Mouse (Mus musculus) thymus, postnatal 36 days (tissue): Measurements from ENCODE around the gene Leng1.
A peak's percentile ranks its signal among the peaks of the same experiment; 100 is the strongest.

Source experiments
- DNase-seq, 2 experiments: peaks; one replicate each; pipeline ENCODE4 v3.0.0; 2022; ENCODE audit warnings: mixed read lengths in 2 of 2

The Leng1 gene

DNA sequence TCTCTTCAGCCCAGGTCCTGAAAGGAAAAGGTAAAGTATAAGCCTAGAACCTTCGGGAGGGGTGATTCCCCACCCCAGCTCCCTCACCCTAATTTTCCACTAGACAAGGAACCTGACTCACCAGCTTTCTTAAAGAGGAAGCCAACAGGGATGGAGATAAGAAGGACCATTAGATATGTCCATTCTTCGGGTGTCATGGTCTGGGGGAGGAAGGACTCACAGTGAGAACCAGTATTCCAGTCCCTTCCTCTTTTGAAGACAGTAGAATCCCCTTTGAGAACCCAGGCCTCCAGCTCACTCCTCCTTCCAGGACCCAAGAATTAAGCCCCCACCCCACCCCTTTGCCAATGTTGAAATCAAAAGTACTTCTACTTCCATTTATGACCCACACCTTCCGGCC, 26.3 kb upstream of the Leng1 start:
- no peak for DNase-seq

DNA sequence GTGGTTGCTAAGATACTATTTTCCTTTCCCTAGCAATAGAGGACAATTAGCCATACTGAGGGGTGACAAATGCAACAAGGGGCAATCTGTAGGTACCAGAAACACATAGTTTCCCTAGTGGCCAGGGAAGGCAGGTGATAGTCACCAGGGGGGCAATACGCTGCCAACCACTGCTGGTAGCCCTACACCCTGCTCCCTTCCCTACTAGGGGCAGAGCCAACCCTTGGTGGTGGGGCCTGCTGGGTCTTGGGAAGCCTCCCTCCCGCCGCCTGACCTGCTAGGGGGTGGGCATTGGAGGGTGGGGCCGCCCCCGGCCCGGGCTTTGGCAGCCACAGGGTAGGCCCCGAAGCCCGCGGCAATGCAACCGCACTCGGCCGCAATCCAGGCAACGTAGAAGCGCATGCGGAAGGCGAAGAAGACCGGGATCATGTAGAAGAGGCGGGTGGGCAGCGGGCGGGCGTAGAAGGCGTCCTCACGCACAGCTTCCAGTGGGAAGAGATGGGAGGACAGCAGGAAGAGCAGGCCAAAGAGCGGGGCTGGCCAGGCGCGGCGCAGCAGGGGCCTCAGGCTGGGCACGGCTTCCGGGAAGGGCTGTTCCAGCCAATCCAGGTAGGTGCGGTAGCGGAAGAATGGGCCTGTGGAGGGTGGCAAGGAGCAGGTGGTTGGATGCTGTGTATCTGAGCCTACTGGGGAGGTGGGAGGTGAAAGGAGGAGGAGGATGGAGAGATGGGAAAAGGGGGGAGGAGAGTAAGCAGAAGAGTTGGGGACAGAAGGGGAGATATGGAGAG, 20.0 kb upstream of the Leng1 start:
- no peak for DNase-seq

DNA sequence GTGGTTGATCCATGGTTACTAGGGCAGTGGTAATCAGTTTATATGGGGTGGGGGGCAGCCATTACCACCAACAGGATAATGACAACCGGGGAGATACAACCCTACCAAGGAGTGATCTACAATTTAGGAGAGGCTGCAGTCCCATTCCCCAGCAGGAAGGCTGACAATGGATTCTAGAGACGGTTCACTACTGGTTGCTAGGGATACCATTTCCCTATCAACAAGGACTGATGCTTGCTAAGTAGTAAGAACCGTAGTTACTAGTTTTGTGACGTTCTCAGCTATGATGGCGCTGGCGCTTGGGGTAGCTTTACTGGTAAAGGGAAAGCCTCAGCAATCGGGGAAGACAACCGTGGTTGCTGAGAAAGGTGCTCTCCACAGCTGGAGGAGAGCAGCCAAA, 19.1 kb upstream of the Leng1 start:
- no peak for DNase-seq

DNA sequence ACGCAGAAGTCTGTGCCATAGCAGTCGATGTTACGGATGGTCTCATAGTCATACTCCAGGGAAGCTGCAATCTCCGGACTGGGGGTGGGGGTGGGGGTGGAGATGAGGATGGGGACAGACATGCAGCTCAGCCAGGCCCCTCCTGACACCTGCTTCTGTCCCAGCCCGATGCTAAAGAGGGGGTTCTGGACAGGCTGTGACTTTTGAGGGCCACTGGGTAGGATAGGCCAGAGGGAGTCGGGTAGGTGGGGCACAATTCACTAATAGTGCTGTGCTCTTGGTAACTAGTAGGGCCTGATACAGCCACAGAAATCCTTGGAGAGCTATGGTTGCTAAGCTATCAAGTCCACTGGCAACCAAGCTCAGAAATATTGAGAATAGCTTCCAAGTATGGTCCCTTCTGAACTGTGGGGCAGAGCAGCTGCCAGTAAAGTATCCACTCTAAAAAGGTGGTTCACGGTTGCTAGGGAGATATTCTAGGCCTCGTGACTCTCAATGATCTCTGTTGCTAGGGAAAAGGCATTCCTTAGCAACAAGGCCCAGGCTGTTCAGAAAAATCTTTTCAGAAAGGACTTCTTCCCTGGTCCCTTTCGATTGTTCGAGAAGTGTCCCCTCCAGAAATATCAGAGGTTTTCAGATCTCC, 18.4 kb upstream of the Leng1 start:
- no peak for DNase-seq

DNA sequence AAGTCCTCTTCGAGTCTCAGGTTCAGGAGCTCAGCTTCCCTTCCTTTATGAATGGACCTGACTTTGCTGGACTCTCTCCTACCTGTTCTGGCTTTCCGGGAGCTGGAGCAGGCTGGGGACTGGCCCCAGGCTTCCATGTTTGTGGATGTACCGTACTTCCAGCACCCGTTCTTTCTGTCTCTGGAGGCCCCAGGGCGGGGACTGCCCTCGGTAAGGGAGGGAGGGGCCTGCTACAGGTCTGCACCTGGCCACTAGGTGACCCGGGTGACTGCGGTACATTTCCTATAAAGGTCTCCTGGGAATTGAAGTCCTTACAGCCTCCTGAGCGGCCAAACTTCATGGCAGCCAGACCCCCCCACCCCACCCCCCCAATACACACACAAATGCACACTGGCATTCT, 11.7 kb upstream of the Leng1 start, which contains the start of gene Tmc4:
Gene Tmc4, minus strand, starts transcription at position 212 of the 400 bp plus-strand sequence.
- DNase-seq = peak in 1 of 2 experiments; percentile 8

DNA sequence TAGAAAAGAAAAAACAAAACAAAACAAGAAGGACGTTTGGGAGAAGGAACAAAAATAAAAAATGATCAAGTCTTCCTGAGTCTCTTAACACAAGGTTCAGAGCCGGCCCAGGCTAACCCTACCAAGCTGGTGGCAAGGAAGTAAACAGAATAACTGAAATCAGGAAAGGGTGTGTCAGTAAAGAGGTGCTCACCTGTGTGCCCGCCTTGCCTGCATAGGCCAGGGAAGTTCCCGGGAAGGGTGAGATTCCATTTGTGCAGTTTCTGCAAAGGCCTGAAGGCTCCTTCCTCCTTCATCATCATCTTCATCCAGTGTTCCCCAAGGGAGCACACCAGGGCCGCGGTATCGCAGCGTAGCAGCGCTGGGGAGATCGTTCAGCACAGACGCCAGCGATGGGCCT, 10.7 kb upstream of the Leng1 start:
- DNase-seq = no peak

DNA sequence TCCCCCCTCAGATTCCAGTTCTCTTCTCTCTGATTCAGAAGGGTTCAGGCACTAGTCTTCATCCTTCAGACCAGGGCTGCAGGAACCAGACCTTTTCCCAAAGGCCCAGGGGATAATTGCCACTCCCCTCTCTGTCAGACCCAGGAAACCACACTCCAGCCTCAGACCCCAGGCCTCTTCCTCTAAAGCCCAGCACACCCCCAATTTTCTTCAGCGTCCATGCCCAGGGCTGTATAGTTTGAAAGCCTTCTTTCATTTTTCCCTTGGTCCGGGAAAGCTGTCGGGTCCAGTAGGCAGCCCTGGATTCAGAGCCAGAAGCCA, 9.5 kb upstream of the Leng1 start:
- DNase-seq = no peak

DNA sequence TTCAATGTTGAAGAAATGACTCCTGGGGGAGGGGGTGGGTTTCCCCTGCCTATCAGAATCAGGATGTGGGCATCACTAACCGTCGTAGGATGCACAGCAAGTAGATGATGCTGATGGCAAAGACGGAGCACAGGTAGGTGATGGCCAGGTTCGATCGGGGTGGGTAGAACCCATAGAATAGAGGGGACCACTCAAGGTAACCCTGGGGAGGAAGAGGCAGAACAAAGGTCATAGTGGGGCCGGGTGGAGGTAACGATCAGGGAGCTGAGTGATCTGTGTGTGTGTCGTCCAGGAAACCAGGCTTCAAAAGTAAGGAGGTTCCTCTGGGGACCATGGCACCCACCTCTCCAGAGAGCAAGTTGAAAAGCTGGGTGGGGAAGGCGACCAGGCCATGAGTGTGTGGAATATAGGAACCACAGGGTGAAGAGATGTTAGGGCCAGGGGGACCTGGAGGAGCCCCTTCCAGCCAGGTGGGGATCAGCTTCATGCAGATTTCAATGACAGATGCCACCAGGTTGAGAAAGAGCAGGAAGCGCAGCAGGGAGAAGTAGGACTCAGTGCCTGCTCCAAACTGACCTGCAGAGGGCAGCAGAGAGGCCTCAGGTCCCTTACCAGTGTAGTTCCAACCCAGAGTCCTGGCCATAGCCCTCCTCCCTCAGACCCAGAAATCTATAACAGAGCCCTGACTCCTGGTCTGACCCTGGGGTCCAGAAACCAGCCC, 9.0 kb upstream of the Leng1 start:
- peak; percentile 79 to 82 for DNase-seq

DNA sequence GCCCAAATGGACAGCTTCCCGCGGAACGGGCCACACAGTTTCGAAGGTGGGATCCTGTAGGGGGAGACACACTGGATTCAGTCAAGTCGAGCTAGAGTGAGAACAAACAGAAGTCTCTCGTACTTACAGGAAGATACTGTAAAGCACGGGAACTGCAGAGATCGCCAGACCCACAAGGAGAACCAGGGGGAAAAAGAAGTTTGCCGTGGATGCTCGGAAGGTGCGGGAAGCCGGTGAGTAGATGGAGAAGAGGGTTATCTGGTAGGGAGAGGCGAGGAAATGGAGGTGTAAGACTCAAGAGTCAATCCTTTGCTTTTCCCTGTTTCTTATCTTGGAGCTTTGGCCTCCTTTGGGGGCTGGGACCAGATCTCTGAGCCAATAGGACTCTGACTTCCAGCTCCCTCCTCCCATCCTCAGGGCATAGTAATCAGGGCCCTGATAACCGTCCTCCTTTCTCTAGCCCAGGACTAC, 1.3 kb upstream of the Leng1 start:
- no peak for DNase-seq

DNA sequence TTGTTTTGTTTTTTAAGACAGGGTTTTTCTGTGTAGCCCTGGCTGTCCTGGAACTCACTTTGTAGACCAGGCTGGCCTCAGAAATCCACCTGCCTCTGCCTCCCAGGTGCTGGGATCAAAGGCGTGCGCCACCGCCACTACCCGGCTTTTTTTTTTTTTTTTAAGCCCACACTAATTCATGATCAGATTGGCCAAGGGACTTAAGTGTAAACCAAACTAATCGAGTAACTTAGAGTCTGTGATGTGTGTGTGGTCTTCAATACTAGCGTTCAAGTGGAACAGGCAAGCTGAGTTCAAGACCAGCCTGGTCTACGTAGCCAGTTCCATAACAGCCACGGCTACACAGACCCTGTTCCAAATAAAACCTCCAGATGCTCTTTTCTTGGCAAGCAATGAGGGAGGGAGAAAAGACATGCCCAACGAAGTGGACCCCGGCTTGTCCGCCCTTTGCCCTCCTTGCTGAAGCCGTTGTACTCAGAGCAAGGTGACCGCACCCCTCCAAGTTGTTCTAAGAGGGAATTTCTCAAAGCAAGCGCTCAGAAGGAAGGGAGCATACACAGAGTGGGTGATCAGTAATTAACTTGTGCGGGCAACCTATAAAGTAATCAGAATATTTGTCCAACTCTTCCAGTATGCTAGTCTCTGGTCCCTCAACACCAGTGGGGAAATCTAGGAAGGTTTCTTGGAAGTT, 971 bp downstream of the Leng1 start:
- DNase-seq = no peak

DNA sequence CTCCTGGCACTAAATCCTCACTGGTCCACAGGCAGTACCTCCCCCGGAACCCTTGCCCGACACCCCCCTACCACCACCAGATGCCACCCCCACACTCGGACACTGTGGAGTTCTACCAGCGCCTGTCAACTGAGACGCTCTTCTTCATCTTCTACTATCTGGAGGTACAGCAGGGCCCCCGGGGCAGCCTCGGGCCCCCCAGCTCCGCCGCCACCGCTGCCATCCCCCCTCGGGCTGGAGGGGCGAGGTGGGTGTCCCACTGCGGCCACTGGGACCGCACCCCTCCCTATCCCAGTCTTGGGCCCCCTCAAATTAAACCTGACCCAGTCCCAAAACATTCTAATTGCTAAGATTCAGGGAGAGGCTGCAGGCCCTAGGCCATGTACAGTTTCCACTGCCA, 7.1 kb downstream of the Leng1 start:
- no peak for DNase-seq

DNA sequence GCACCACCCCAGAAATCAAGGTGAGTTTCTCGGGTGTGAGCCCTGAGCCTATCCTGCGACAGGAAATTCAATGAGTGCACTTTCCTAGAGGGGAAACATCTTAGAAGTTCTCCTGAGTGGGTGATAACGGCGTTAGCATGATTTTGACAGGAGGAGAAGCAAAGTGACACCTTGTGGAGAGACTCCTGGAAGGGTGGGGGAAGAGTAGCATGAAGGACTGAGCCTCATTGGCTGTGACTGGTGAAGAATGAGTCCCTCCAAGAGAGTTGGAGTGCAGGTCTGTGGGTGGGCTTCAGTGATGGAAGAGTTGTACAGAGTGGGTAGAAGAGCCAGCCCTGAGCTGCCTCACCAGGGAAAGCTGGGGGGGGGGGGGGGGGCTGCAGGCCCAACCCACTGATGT, 8.7 kb downstream of the Leng1 start:
- no peak for DNase-seq

DNA sequence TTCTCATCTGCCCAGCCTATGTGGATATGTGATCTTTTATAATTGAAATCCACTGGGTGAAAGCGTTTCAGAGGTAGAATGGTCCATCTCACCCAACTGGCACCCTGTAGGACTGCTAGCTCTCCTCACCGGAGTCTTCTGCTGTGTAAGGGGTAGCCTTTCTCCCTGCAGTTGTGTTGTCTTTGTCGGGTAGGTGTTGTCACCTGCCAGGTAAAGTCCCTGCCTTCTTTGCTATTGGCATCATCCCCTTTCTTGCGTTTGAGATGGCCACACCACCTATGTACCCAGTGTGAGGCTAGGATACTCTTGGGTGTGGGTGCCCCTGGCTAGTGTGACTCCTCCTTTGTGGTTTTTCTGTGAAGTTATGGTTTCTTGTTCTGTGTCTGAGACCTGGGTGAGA, 19.0 kb downstream of the Leng1 start:
- no peak for DNase-seq

DNA sequence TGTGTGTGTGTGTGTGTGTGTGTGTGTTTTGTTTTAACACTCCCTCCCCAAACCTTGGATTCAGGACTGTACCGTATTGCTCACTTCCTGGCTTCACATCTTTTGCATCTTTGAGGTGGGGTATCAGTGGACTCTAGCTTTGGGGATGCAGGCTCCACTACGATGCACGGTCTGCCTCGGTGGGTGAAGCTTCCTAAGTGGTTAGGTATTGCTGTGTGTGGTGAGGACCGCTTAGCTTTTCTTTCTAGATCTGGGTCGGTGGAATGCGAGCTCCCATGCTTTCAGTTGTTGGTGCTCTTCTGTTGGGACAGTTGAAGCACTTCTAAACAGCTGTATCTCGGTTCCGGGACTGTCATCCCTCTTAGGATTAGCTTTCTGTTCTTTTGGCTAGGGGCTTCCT, 19.5 kb downstream of the Leng1 start:
- DNase-seq = no peak

DNA sequence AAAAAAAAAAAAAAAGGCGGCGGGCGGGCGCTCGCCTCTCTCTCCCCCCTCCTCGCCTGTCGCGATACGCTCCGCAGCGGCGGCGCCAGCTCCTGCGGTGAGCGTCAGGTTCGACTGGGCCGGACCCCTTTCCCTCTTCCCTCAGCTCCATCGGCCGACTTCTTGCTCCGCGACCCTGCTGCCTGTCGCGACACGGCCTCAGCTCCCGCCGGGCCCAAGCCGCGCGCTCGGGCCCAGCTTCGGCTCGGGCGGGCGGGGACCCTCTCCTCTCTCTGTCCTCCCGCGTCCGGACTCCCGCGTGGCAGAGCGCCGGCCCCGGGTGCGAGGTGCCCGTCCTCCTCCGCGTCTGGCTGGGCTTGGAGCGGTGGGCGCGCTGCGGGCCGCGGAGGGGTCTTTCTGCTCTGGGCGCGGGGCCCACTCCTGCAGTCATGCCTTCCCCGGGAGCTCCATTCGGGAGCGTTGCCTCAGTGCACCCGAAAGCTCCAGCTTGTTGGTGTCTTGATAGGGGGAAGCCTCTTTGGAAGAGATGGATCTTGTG, 20.1 kb downstream of the Leng1 start:
- no peak for DNase-seq

DNA sequence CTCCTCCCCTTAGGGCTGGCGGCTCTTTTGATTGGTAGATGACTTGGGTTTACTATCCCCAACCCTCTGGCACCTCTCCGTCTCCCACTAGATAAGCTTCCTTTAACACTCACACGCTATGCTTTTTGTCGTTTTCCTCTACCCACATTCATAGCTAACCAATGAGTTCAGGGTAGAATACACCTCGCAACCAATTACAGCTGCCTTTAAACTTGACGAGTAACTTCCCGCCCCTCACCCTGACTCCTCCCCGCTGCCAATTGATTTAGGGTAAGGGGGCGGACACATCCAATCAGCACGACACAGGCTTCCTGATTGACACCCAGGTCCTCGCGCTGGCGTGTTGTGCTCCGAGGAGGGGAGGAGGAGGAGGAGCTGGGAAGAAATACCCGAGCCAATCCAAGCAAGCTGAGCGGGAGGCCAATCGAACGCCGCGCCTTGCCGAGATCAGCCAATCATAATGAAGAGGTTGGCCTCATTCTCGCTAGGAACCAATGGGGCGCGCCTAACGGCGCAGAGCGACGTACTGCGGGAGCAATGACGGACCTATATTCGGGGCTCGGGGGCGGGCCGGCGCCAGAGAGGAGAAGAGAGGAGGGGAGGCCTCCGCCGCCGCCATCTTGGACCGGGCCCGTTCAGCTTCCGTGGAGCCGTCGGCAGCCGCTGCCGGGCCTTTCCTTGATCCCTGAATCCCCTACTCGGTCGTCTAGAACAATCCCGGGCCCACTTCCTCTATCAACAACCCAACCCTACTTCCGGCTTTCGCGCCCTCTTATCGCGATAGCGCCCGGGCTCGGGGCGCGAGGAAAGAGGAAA, 20.8 kb downstream of the Leng1 start, which contains the start of gene Cnot3:
Gene Cnot3, plus strand, starts transcription at position 597 of the 816 bp plus-strand sequence.
- DNase-seq = peak; percentile 95 to 99

DNA sequence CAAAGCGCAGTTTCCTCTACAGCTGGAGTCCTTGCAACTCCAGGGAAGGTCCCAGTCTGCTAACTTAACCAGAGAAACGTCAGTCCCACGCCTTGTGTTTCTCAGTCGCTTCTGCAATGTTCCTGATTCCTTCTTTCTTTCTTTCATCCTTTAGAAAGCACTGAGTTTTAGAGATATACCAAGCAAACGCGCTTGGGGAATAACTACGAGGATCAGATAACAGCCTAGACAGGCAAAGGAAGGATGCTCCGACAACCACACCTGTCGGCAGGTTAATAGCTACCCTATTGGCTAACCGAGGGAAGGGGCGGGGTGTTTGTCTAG, 21.3 kb downstream of the Leng1 start:
- DNase-seq = peak; percentile 93 to 94

DNA sequence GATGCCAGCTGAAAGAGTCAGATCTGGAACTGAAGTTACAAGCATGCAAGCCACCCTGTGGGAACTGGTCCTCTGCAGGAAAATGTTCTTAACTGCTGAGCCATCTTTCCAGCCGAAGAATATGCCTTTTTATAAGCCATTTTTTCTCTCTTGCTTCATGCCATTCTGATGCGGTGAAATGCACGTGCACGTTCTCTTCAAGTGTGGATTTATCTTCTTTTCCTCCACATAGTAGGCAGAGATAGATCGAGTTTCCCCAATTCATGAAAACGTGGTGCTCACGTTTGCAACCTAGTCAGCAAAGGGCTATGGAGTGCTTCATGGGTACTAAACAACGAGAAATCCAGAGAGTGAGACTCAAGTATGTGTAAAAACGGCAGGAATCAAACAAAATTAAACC, 21.8 kb downstream of the Leng1 start:
- DNase-seq = no peak

DNA sequence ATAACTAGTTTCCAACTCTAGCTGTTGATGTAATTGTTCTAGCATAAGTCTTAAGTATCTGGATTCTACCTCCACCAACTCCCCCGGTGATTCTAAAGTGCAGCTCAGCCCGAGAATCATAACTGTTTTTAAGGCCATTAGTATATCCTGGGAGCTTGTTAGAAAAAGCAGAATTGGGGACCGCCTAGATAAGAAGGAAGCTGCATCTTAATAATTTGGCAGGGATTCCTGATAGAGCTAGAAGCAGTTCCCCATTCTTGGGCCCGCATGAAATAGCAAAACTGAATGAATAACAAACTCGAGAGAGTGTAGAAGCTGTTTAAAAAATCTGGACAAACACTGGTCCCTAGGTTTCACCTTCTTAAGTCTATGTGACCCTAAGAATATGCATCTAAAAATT, 22.2 kb downstream of the Leng1 start:
- no peak for DNase-seq

DNA sequence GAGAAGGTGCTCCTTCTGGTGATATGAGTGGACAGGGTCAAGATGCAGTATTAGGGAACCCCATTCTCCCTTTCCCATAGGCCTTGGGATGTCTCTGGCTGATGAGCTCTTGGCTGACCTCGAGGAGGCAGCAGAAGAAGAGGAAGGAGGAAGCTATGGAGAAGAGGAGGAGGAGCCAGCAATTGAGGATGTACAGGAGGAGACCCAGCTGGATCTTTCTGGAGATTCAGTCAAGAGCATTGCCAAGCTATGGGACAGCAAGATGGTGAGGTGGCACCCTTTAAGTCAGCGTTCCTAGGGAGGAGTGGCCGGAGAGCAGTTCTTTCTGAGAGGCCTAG, 35.2 kb downstream of the Leng1 start:
- no peak for DNase-seq

DNA sequence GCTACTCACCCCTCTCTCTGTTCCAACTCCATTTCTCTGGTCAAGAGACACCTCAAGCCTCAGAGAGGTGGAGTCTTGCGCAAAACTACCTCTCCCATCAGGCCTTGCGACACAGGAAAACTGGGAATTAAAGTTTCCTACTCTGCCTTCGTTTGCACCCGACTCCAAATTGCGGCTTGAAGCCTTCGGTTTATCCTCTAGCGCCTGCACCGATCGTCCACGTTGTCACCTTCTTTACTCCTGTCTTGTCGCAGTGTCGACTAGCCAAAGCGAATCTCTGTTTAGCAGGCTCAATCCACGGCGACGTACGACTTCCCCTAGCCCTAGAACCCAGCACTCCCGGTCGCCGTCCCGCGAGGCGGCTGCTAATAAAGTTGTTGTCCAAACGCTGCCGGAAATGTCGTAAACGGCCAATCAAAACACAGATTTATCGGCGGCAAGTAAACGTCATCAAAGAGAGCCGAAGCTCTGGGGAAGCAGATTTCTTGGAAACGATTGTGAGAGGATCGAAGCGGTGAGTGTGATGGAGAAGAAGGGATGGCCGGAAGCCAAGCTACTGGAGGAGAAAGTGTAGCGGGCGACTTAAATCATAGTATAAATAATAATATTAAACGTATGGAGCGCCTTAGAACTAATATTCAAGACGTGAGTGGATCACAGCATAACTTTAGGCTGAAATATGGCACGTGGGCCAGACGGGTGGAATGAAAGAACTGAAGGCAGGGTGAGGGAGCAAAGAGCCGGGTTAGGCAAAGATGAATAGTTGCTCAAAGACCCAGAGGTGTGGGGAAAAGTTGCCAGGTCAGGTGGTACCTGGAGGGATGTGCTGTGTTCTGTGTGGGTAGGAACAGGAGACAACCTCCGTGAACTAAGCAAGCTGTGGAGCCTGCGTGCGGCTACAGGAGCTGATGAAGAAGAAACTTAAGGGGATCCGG, 35.8 kb downstream of the Leng1 start, which contains the start of the genes Tfpt and Prpf31:
Gene Tfpt, minus strand, starts transcription at position 387 of the 935 bp plus-strand sequence.
Gene Prpf31, plus strand, starts transcription at position 443 of the 935 bp plus-strand sequence.
- DNase-seq = peak; percentile 89
